Mouse (Mus musculus): Measurements from ENCODE around the gene Ppp2r5c. TPM values are rescaled to one million over a fixed set of nuclear protein-coding genes. Genes with fewer than 3 reads are reported as not detected.

The Ppp2r5c gene
- polyA plus RNA-seq, 1 experiment from 2014 or later, result 126 TPM

DNA sequence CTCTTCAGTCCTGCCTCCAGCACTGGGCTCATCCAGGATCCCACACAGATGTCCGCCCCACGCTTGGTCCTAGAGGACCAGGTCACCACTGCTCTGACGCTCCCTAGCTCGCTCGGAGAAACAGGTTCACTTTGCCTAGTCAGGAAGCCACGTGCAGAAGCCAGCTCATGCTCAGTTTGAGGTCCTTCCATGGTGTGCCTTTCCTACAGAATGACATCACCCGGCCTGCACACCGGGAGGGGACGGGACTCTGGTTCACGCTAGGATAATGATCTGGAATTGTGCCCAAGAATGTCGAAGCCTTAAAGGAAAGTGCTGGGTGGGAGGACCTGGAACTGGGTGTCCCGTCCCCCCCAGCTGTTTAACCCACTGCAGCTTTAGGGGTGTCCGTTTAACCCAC, 105.2 kb downstream of the Ppp2r5c start:
- DNase-seq (ENCODE audit: low spot score), result no peak
- no peaks in the 10 kb centered on the region for H3K27me3 ChIP-seq (ENCODE audit: insufficient read depth, low read length)
- H3K4me2 ChIP-seq (ENCODE audit: low read length), result no peak overlapping the region
- H3K4me1 ChIP-seq (replicated peaks; ENCODE audit: insufficient read depth, low read length), result no peaks in the 10 kb centered on the region
- ATAC-seq (replicated peaks; ENCODE audit: low FRiP score, low read depth), result no peak
- H3K27ac ChIP-seq, result no peak overlapping the region
- peaks cover 53% of the 10 kb centered on the region for H3K36me3 ChIP-seq (ENCODE audit: insufficient read depth, low read length)
- WGBS, result 75% methylated on average over 13 of the region's 13 CpGs
- TF ChIP-seq CTCF (IDR thresholded peaks at IDR 0.05; ENCODE audit: low read depth), result no peak
- H3K4me3 ChIP-seq (replicated peaks; ENCODE audit: low read depth, low read length), result no peak overlapping the region
- H3K9me3 ChIP-seq (replicated peaks; ENCODE audit: low read length), result no peaks in the 10 kb centered on the region
- H3K9ac ChIP-seq (ENCODE audit: low read depth, low read length), result no peak overlapping the region

DNA sequence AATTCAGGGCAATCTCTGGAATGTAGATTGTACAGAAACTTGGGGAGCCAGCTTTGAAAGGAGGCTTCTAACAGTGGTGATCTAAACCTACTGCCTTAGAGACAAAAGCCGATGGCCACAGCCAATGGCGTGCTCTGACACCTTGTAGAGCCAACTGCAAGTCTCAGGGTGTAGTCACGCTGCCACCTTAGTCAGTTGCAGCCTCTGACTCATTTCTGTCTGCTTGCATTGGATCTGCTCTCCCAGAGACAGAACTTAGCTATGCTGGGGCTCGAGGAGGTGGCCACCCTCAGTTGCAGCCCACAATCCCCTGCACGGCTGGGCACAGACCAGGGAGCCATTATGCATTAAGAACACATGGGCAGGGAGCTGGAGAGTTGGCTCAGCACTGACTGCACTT, 106.4 kb downstream of the Ppp2r5c start:
- no peak for TF ChIP-seq CTCF (IDR thresholded peaks at IDR 0.05; ENCODE audit: low read depth)
- Histone ChIP-seq H3K9me3 (replicated peaks; ENCODE audit: low read length) (no peaks in the 10 kb centered on the region), H3K27ac (no peak overlapping the region), H3K4me3 (replicated peaks; ENCODE audit: low read depth, low read length) (no peak overlapping the region), H3K4me1 (replicated peaks; ENCODE audit: insufficient read depth, low read length) (no peaks in the 10 kb centered on the region), H3K9ac (ENCODE audit: low read depth, low read length) (no peak overlapping the region), H3K36me3 (ENCODE audit: insufficient read depth, low read length) (peaks cover 55% of the 10 kb centered on the region), H3K4me2 (ENCODE audit: low read length) (no peak overlapping the region), H3K27me3 (ENCODE audit: insufficient read depth, low read length) (no peaks in the 10 kb centered on the region)
- WGBS, result 98% methylated on average over 5 of the region's 5 CpGs
- DNase-seq (ENCODE audit: low spot score) (no peak), ATAC-seq (replicated peaks; ENCODE audit: low FRiP score, low read depth) (no peak)

DNA sequence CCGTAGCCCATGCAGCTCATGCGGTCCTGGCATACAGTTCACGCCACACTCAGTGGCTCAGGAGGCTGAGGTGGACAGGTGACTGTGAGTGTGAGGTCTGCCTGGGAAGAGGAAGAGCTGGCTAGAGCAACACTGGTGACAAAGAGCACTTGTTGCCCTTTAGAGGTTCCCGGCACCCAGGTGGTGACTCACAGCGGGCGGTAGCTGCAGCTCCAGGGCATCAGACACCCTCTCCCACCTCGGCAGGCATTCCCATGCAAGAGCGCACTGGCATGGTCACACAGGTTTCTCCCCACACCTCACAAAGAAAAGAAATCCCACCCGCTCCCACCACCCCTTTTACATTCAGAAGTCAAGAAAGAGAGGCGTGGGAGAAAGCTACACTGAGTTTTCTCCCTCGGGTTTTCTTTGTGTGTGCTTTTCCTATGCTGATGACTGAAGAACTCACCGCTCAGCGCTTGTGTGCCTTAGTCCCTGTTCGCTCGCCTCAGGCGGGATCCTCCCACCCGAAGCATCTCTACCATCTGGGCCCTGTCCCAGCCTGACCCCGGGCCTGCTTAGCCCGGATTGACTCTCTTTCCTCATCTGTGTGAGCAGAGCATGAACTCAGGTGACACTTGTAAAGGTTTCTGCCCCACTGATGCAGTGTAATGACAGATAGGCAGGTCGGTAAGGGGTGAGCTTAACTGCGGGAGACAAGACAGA, 108.8 kb downstream of the Ppp2r5c start:
- Histone ChIP-seq H3K4me1 (replicated peaks; ENCODE audit: insufficient read depth, low read length) (no peaks in the 10 kb centered on the region), H3K4me3 (replicated peaks; ENCODE audit: low read depth, low read length) (no peak overlapping the region), H3K27me3 (ENCODE audit: insufficient read depth, low read length) (no peaks in the 10 kb centered on the region), H3K36me3 (ENCODE audit: insufficient read depth, low read length) (peaks cover 50% of the 10 kb centered on the region), H3K27ac (no peak overlapping the region), H3K9ac (ENCODE audit: low read depth, low read length) (no peak overlapping the region), H3K9me3 (replicated peaks; ENCODE audit: low read length) (no peaks in the 10 kb centered on the region), H3K4me2 (ENCODE audit: low read length) (no peak overlapping the region)
- ATAC-seq (replicated peaks; ENCODE audit: low FRiP score, low read depth), result no peak
- peak; percentile 8 for DNase-seq (ENCODE audit: low spot score)
- no peak for TF ChIP-seq CTCF (IDR thresholded peaks at IDR 0.05; ENCODE audit: low read depth)
- WGBS, result 65% methylated on average over 21 of the region's 21 CpGs

DNA sequence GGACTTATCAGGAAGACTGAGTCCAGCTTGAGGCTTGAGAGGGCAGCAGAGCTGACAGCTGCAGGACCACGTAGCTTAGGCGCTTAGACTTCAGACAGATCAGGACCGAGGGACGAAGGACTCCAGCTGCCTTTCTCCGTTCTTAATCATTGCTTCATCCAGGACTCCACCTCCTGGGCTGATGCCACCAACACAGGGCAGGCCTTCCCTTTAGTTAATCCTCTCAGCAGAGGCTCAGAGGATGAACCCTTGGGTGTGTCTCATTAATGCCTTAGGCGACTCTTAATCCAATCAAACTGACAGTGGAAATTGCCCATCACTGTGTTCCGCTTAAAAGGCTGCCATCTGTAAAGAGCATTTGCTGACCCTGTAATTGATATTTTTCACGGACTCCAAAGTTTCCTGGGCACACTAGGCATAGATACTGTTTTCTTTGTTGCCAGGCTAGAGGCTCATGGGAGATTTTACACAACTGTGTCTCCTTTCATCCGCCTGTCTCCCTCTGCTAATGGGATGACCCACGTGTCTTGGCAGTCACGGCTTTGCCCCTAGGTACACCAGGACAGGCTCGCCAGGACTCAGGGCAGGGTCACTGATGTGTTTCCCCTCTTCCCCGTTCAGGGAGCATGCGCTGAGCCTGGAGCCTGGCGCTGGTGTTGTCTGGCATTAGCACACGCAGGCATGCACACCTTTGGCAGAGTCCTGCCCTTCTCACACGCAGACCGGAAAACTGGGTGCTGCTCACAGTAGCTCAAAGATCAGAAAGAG, 110.1 kb downstream of the Ppp2r5c start:
- ATAC-seq (replicated peaks; ENCODE audit: low FRiP score, low read depth) (no peak), DNase-seq (ENCODE audit: low spot score) (peak; percentile 29)
- WGBS, result 73% methylated on average over 18 of the region's 18 CpGs
- no peaks in the 10 kb centered on the region for H3K9me3 ChIP-seq (replicated peaks; ENCODE audit: low read length)
- no peak overlapping the region for H3K4me3 ChIP-seq (replicated peaks; ENCODE audit: low read depth, low read length)
- no peak overlapping the region for H3K9ac ChIP-seq (ENCODE audit: low read depth, low read length)
- H3K4me1 ChIP-seq (replicated peaks; ENCODE audit: insufficient read depth, low read length), result no peaks in the 10 kb centered on the region
- no peak overlapping the region for H3K4me2 ChIP-seq (ENCODE audit: low read length)
- H3K27me3 ChIP-seq (ENCODE audit: insufficient read depth, low read length), result no peaks in the 10 kb centered on the region
- no peak for TF ChIP-seq CTCF (IDR thresholded peaks at IDR 0.05; ENCODE audit: low read depth)
- H3K27ac ChIP-seq, result no peak overlapping the region
- peaks cover 56% of the 10 kb centered on the region for H3K36me3 ChIP-seq (ENCODE audit: insufficient read depth, low read length)

DNA sequence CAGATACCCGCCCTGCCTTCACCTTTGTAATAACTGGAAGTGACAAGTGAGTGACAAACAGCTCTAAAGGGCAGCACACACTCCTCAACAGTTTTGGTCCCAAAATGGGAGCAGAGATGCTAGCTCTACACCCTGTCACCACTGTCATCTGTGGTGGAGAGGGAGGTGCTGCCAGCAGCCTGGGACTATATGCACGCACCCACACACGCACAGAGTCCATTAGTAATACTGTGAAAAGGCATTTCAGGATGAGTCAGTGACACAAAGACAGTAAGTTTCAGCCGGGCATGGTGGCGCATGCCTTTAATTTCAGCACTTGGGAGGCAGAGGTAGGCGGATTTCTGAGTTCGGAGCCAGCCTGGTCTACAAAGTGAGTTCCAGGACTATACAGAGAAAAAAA, 111.3 kb downstream of the Ppp2r5c start:
- Histone ChIP-seq H3K4me3 (replicated peaks; ENCODE audit: low read depth, low read length) (no peak overlapping the region), H3K9me3 (replicated peaks; ENCODE audit: low read length) (no peaks in the 10 kb centered on the region), H3K9ac (ENCODE audit: low read depth, low read length) (no peak overlapping the region), H3K4me2 (ENCODE audit: low read length) (no peak overlapping the region), H3K4me1 (replicated peaks; ENCODE audit: insufficient read depth, low read length) (no peaks in the 10 kb centered on the region), H3K27ac (no peak overlapping the region), H3K27me3 (ENCODE audit: insufficient read depth, low read length) (no peaks in the 10 kb centered on the region), H3K36me3 (ENCODE audit: insufficient read depth, low read length) (peaks cover 60% of the 10 kb centered on the region)
- ATAC-seq (replicated peaks; ENCODE audit: low FRiP score, low read depth) (no peak), DNase-seq (ENCODE audit: low spot score) (no peak)
- 94% methylated on average over 7 of the region's 7 CpGs for WGBS
- no peak for TF ChIP-seq CTCF (IDR thresholded peaks at IDR 0.05; ENCODE audit: low read depth)

DNA sequence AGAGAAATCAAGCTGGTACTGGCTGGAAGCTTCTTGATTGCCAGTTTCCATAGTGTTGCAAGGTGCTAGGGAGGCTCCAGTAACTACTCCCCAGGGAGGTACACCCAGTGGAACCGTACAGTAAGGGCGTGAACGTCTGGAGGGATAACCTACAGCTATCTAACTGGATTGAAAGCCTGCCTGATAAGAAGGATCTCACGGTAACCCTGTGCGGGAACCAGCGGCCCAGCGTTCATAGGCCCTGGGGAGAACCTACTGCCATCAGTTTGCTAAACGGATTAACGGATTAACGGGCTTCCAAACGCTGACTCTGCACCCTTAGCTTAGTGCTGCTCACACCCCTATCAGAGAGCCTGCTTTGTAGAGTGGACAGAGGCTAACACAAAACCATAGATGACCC, 116.5 kb downstream of the Ppp2r5c start:
- DNase-seq (ENCODE audit: low spot score) (no peak), ATAC-seq (replicated peaks; ENCODE audit: low FRiP score, low read depth) (no peak)
- Histone ChIP-seq H3K4me3 (replicated peaks; ENCODE audit: low read depth, low read length) (no peak overlapping the region), H3K36me3 (ENCODE audit: insufficient read depth, low read length) (peaks cover 50% of the 10 kb centered on the region), H3K27me3 (ENCODE audit: insufficient read depth, low read length) (no peaks in the 10 kb centered on the region), H3K27ac (no peak overlapping the region), H3K4me2 (ENCODE audit: low read length) (no peak overlapping the region), H3K4me1 (replicated peaks; ENCODE audit: insufficient read depth, low read length) (no peaks in the 10 kb centered on the region), H3K9me3 (replicated peaks; ENCODE audit: low read length) (no peaks in the 10 kb centered on the region), H3K9ac (ENCODE audit: low read depth, low read length) (no peak overlapping the region)
- TF ChIP-seq CTCF (IDR thresholded peaks at IDR 0.05; ENCODE audit: low read depth), result no peak
- 94% methylated on average over 11 of the region's 11 CpGs for WGBS
